Mouse (Mus musculus) neural tube, embryonic 14.5 days (tissue): ENCODE measurements around the gene Fbxl3. TPM values are rescaled to one million over a fixed set of nuclear protein-coding genes. Genes with fewer than 3 reads are reported as not detected.

Source experiments
- ATAC-seq: fragments of 200-750 bp; cut with Nextera tagmentation; 2 replicates; pipeline ENCODE4 v1.8.0; 2017; ENCODE audit warnings: low read depth, mild to moderate bottlenecking, moderate TSS enrichment, moderate library complexity
- H3K27ac ChIP-seq: fragments of 300-500 bp; sonication (generic); 2 replicates; pipeline ENCODE4 v1.5.1; 2014; ENCODE audit warnings: low read depth, mild to moderate bottlenecking, control low read depth, low read length, moderate library complexity, mixed read lengths
- H3K27me3 ChIP-seq: fragments of 300-500 bp; sonication (generic); 2 replicates; pipeline ENCODE4 v1.6.1; 2014; ENCODE audit warnings: low read length; ENCODE audit not compliant: control insufficient read depth, insufficient read depth
- H3K36me3 ChIP-seq: fragments of 300-500 bp; sonication (generic); 2 replicates; pipeline ENCODE4 v1.6.1; 2014; ENCODE audit warnings: low read length, mixed read lengths; ENCODE audit not compliant: control insufficient read depth, insufficient read depth
- H3K4me1 ChIP-seq: fragments of 300-500 bp; sonication (generic); 2 replicates; pipeline ENCODE4 v1.6.1; 2014; ENCODE audit warnings: low read length; ENCODE audit not compliant: control insufficient read depth, insufficient read depth
- H3K4me2 ChIP-seq: fragments of 300-500 bp; sonication (generic); 2 replicates; pipeline ENCODE4 v1.6.1; 2014; ENCODE audit warnings: mild to moderate bottlenecking, low read depth, low read length, control low read depth
- H3K4me3 ChIP-seq: fragments of 300-500 bp; sonication (generic); 2 replicates; pipeline ENCODE4 v1.5.1; 2014; ENCODE audit warnings: low read depth, low read length, control low read depth, mixed read lengths
- H3K9ac ChIP-seq: fragments of 300-500 bp; sonication (generic); replicated peaks from 2 replicates; pipeline ENCODE4 v1.6.1; 2014; ENCODE audit warnings: low read depth, mild to moderate bottlenecking, control low read depth, low read length, mixed read lengths
- H3K9me3 ChIP-seq: fragments of 300-500 bp; sonication (generic); 2 replicates; pipeline ENCODE4 v1.6.1; 2016; ENCODE audit warnings: low read length; ENCODE audit not compliant: control insufficient read depth
- WGBS: fragments of 180-500 bp; shearing (Covaris S2); extraction: QIAGEN DNeasy Blood & Tissue Kit; methylation state at CpG from one replicate; pipeline ENCODE4 v1.1.7; 2014; 5-methylcytosine and 5-hydroxymethylcytosine counted together
- polyA plus RNA-seq: library from polyadenylated mRNA; unstranded; fragments of >200 nt; fragmentation: Nextera tagmentation; extraction: Ambion mirVana; gene quantifications from 2 replicates; pipeline ENCODE4 v1.2.1, GENCODE M21; 2014

The Fbxl3 gene
- 30.6 and 38.7 TPM in 2 replicates for polyA plus RNA-seq

GRCm38 (mm10) chr14:103099238-103099933 is at the start of gene Fbxl3:
Gene Fbxl3 (minus strand): TSS chr14:103099566.
- peak; percentile 88 for ATAC-seq
- H3K4me2 ChIP-seq: peak within 1 kb of the TSS; percentile 70
- H3K9ac ChIP-seq: peak within 1 kb of the TSS; percentile 100
- H3K27me3 ChIP-seq: no peaks in the 10 kb centered on the region
- H3K4me1 ChIP-seq: peaks cover 19% of the 10 kb centered on the region
- H3K36me3 ChIP-seq: no peaks in the 10 kb centered on the region
- peak within 1 kb of the TSS; percentile 99 for H3K27ac ChIP-seq
- H3K9me3 ChIP-seq: no peaks in the 10 kb centered on the region
- peak within 1 kb of the TSS; percentile 94 for H3K4me3 ChIP-seq
- WGBS: under 1% methylated on average over 81 of the region's 88 CpGs

GRCm38 (mm10) chr14:103131991-103132390 is 32.6 kb upstream of the Fbxl3 start:
- Histone ChIP-seq H3K9me3 (no peaks in the 10 kb centered on the region), H3K9ac (no peak overlapping the region), H3K4me3 (no peak overlapping the region), H3K36me3 (peaks cover 61% of the 10 kb centered on the region), H3K27ac (no peak overlapping the region), H3K27me3 (no peaks in the 10 kb centered on the region), H3K4me1 (no peaks in the 10 kb centered on the region), H3K4me2 (no peak overlapping the region)
- WGBS: 77% methylated on average over 2 of the region's 2 CpGs
- ATAC-seq: no peak

DNA sequence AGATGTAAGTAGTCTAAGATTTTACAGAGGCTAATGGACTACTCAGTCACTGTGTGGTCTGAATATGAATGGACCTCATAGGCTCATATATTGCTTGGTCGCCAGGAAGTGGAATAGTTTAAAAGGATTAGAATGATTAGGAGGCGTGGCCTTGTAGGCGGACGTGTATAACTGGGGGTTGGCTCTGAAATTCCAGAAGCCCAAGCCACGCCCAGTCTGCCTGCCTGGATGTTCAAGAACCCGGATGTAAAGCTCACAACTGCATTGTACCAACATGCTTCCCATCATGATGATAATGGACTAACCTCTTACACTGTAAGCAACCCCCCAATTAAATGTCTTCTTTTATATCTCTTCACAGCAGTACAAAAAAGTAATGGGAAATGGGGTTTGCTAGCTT is 26.4 kb upstream of the Fbxl3 start:
- no peaks in the 10 kb centered on the region for H3K27me3 ChIP-seq
- peaks cover 64% of the 10 kb centered on the region for H3K36me3 ChIP-seq
- no peak overlapping the region for H3K4me2 ChIP-seq
- H3K4me1 ChIP-seq: no peaks in the 10 kb centered on the region
- no peak for ATAC-seq
- H3K9ac ChIP-seq: no peak overlapping the region
- 87% methylated on average over 6 of the region's 6 CpGs for WGBS
- H3K27ac ChIP-seq: no peak overlapping the region
- H3K4me3 ChIP-seq: no peak overlapping the region
- H3K9me3 ChIP-seq: no peaks in the 10 kb centered on the region

- H3K27ac ChIP-seq: no peak overlapping the region
- H3K4me1 ChIP-seq: no peaks in the 10 kb centered on the region
- H3K27me3 ChIP-seq: no peaks in the 10 kb centered on the region
- 98% methylated on average over 3 of the region's 3 CpGs for WGBS
- peaks cover 57% of the 10 kb centered on the region for H3K36me3 ChIP-seq
- no peak for ATAC-seq
- no peak overlapping the region for H3K9ac ChIP-seq
- H3K4me3 ChIP-seq: no peak overlapping the region
- H3K4me2 ChIP-seq: no peak overlapping the region
- no peaks in the 10 kb centered on the region for H3K9me3 ChIP-seq
These were observed 15.8 kb upstream of the Fbxl3 start for GRCm38 (mm10) chr14:103114994-103115670.

DNA sequence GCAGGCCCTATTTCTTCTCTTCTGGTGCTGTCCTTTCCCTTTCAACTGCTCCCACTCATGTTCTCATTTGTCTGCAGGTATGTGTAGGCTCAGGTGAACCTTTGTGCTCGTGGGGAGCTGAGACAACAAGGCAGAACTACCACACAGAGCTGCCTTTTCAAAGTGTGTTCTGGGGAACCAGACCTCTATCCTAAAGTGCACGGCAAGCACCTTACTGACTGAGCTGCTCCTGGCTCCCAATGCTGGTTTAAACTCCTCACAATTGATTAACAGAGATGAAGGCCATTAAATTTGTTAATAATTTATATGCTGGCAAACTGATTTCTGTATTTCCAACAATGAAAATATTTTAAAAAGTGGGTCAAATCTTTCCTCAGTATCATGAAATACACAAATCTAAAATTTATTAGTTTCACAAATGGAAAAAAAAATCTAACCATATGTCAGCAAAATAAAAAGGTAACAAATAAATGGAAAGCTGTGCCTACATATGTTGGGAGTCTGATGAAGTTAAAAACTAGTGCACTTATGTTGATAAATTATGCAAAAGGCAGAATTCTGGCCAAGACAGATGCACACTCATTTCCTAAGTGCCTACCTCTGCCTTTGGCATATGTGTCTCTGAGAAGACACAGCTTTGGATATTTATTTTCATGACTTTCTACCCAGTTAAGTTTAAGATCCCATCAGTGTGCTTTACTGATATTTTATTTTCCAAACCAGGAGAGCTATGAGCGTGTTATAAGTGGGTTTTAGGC is 13.4 kb upstream of the Fbxl3 start:
- WGBS: 87% methylated on average over 3 of the region's 3 CpGs
- Histone ChIP-seq H3K9me3 (no peaks in the 10 kb centered on the region), H3K4me1 (no peaks in the 10 kb centered on the region), H3K4me3 (no peak overlapping the region), H3K4me2 (no peak overlapping the region), H3K9ac (no peak overlapping the region), H3K27me3 (no peaks in the 10 kb centered on the region), H3K36me3 (peaks cover 39% of the 10 kb centered on the region), H3K27ac (no peak overlapping the region)
- ATAC-seq: no peak

DNA sequence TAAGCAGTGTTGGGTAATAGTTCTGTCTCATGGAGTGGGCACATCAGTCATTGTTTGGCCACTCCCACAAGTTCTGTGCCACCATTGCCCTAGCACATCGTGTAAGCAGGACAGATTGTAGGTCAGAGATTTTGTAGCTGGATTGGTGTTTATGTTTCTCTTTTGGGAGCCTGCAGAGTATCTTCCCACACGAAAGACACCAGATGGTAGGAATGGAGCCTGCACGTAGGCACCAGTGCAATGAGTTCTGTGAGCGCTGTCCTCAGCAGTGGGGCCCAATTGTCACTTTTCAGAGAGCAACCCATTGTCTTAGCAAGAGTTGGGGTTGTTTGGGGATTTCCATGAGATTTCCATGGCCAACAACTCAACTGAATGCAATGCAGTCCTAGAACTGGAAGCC is 10.6 kb upstream of the Fbxl3 start:
- no peak for ATAC-seq
- no peak overlapping the region for H3K4me3 ChIP-seq
- H3K27ac ChIP-seq: no peak overlapping the region
- H3K4me2 ChIP-seq: no peak overlapping the region
- no peaks in the 10 kb centered on the region for H3K9me3 ChIP-seq
- H3K36me3 ChIP-seq: peaks cover 13% of the 10 kb centered on the region
- no peaks in the 10 kb centered on the region for H3K4me1 ChIP-seq
- no peaks in the 10 kb centered on the region for H3K27me3 ChIP-seq
- 92% methylated on average over 4 of the region's 4 CpGs for WGBS
- H3K9ac ChIP-seq: no peak overlapping the region

DNA sequence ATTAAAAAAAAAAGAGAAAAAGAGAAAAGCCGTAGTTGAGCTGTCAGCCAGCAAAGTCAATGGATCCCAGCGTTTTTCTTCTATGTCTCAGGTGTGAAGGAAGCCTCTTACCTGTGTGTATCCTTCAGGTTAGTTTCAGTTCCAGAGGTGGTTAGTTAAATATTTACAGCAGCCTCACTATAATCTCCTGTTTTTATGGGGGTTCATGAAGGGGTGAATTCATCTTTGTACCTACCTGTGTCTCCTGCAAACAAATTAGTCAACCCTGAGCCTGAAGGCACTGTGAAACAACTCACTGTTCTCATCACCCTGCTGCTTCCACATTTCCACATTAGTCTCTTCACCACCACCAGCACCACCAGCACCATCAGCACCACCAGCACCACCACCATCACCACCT is 6.9 kb upstream of the Fbxl3 start:
- H3K4me3 ChIP-seq: no peak overlapping the region
- ATAC-seq: no peak
- 93% methylated on average over 2 of the region's 2 CpGs for WGBS
- H3K27me3 ChIP-seq: no peaks in the 10 kb centered on the region
- H3K4me1 ChIP-seq: no peaks in the 10 kb centered on the region
- H3K4me2 ChIP-seq: no peak overlapping the region
- H3K27ac ChIP-seq: no peak overlapping the region
- H3K9ac ChIP-seq: no peak overlapping the region
- no peaks in the 10 kb centered on the region for H3K9me3 ChIP-seq
- H3K36me3 ChIP-seq: no peaks in the 10 kb centered on the region

GRCm38 (mm10) chr14:103102731-103103335 is 3.5 kb upstream of the Fbxl3 start:
- Histone ChIP-seq H3K4me1 (peaks cover 3% of the 10 kb centered on the region; the same call in 1 of the 2 replicates), H3K36me3 (no peaks in the 10 kb centered on the region)
- ATAC-seq: no peak

More at GRCm38 (mm10) chr14:103102731-103103335, 3.5 kb upstream of the Fbxl3 start:
- Histone ChIP-seq H3K27me3 (no peaks in the 10 kb centered on the region), H3K27ac (no peak overlapping the region), H3K4me2 (no peak overlapping the region), H3K4me3 (no peak overlapping the region), H3K9me3 (no peaks in the 10 kb centered on the region), H3K9ac (no peak overlapping the region)
- 83% methylated on average over 10 of the region's 10 CpGs for WGBS
